Mouse (Mus musculus) C2C12 (cell line): Measurements from ENCODE around the gene Zfp296. TPM values are rescaled to one million over a fixed set of nuclear protein-coding genes. Genes with fewer than 3 reads are reported as not detected.
"Not testable (repeated sequence)": the region's sequence is repeated elsewhere in the genome, so short reads cannot be mapped to it uniquely, and the experiment has no call there.

Experiments
- H3K27me3 ChIP-seq: one replicate; pipeline ENCODE4 v1.6.1; 2011; ENCODE audit not compliant: control insufficient read depth, insufficient read depth, insufficient read length
- H3K36me3 ChIP-seq: one replicate; pipeline ENCODE4 v1.6.1; 2011; ENCODE audit not compliant: control insufficient read depth, insufficient read depth
- H3K4me3 ChIP-seq: one replicate; pipeline ENCODE4 v1.5.1; 2011; ENCODE audit warnings: mild to moderate bottlenecking, control low read depth; ENCODE audit not compliant: poor library complexity, insufficient read depth, severe bottlenecking
- H3K79me2 ChIP-seq: one replicate; pipeline ENCODE4 v1.6.1; 2011; ENCODE audit not compliant: control insufficient read depth, insufficient read depth
- H3K79me3 ChIP-seq: one replicate; pipeline ENCODE4 v1.6.1; 2011; ENCODE audit warnings: low read depth, control low read depth
- H3ac ChIP-seq: one replicate; pipeline ENCODE3; 2011; ENCODE audit warnings: low read depth; ENCODE audit not compliant: control insufficient read depth, insufficient read length
- CEBPB ChIP-seq: IDR thresholded peaks from one replicate; pipeline ENCODE4 v1.6.1; 2011; ENCODE audit warnings: low read depth, mild to moderate bottlenecking, control low read depth, moderate library complexity
- CTCF ChIP-seq: IDR thresholded peaks from one replicate; pipeline ENCODE4 v1.5.1; 2011; ENCODE audit not compliant: control insufficient read depth, insufficient read depth, insufficient read length
- FOSL1 ChIP-seq: IDR thresholded peaks from one replicate; pipeline ENCODE4 v1.8.0; 2011; ENCODE audit warnings: mild to moderate bottlenecking, low read length; ENCODE audit not compliant: poor library complexity, insufficient read depth, severe bottlenecking
- MAX ChIP-seq: IDR thresholded peaks from one replicate; pipeline ENCODE4 v1.6.1; 2011; ENCODE audit warnings: mild to moderate bottlenecking, control low read depth
- MYOD1 ChIP-seq: IDR thresholded peaks from one replicate; pipeline ENCODE4 v1.6.1; 2011; ENCODE audit warnings: low read depth; ENCODE audit not compliant: control insufficient read depth, insufficient read length
- MYOG ChIP-seq: IDR thresholded peaks from one replicate; pipeline ENCODE4 v1.6.1; 2011; ENCODE audit not compliant: control insufficient read depth, insufficient read length; ENCODE audit errors: extremely low read depth
- USF1 ChIP-seq: IDR thresholded peaks from one replicate; pipeline ENCODE4 v1.6.1; 2011; ENCODE audit warnings: low read depth, mild to moderate bottlenecking, control low read depth, moderate library complexity
- polyA plus RNA-seq: library from polyadenylated mRNA; unstranded; fragments of >200 nt; fragmentation: generic; extraction: Trizol; gene quantifications from one replicate; pipeline ENCODE4 v1.2.1, GENCODE M21; 2012; ENCODE audit warnings: missing spikeins

Gene Zfp296
- polyA plus RNA-seq, 1 experiment: 1.9 TPM

DNA sequence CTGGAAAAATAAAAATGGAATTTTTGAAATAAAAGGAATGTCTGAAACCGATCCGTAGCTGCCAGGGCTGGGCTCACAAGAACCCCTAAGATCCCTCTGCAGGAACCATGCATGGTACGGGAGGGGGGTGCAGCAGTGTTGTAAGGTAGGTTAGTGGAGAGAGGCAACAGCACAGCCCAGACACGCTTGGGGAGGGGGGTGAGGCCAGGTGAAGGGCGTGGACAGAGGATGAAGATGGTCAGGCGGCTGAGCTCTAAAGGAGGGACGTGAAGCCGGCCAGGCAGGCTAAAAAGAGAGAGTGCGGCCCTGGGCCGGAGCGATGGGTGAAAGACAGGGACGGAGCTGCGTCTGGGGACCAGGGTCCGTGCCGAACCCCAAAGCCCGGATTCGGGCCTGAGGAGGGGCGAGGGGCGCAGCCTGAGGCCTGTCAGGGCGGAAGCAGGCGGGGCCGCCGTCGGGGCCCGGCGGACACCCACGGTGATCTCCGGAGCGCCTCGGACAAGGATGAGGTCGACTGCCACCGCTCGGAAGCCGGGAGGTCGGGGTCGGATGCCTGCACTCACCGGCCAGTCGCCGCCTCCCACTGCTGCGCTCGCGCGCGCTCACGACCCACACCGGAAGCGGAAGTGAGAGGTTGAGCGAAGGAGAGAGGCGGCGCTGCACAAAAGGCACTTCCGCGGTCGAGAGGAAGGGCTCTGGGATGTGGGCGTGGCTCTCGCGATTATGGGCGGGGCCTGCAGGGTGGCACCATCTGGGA is 26.9 kb downstream of the Zfp296 start, which contains the start of gene Clasrp:
Gene Clasrp (minus strand): TSS at position 638 of the 757 bp plus-strand sequence.
- H3K36me3 ChIP-seq: peaks cover 12% of the 10 kb centered on the region
- H3K79me2 ChIP-seq: peaks cover 36% of the 10 kb centered on the region
- TF ChIP-seq CEBPB: no peak
- TF ChIP-seq MAX: peak; percentile 12
- H3K27me3 ChIP-seq: no peaks in the 10 kb centered on the region
- peak within 1 kb of the TSS; percentile 92 for H3ac ChIP-seq
- peaks cover 21% of the 10 kb centered on the region for H3K79me3 ChIP-seq
- H3K4me3 ChIP-seq: peak within 1 kb of the TSS; percentile 92

DNA sequence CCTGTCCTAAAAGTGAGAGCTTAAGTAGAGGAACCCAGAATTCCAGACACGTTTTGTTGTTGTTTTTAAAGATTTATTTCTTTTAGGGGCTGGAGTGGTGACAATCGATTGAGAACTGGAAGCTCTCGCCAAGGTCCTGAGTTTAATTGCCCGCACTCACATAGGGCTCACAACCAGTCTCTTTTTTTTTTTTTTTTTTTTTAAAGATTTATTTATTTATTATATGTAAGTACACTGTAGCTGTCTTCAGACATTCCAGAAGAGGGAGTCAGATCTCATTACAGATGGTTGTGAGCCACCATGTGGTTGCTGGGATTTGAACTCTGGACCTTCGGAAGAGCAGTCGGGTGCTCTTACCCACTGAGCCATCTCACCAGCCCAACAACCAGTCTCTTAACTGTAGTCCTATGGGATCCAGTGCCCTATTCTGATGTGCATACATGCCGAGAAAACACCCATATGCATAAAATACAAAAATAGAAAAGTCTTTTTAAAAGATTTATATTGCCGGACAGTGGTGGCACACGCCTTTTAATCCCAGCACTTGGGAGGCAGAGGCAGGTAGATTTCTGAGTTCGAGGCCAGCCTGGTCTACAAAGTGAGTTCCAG is 27.6 kb downstream of the Zfp296 start:
- H3K36me3 ChIP-seq, H3K4me3 ChIP-seq, H3ac ChIP-seq, H3K27me3 ChIP-seq: not testable (repeated sequence)
- Histone ChIP-seq H3K79me2 (peaks cover 36% of the 10 kb centered on the region), H3K79me3 (peaks cover 21% of the 10 kb centered on the region)

DNA sequence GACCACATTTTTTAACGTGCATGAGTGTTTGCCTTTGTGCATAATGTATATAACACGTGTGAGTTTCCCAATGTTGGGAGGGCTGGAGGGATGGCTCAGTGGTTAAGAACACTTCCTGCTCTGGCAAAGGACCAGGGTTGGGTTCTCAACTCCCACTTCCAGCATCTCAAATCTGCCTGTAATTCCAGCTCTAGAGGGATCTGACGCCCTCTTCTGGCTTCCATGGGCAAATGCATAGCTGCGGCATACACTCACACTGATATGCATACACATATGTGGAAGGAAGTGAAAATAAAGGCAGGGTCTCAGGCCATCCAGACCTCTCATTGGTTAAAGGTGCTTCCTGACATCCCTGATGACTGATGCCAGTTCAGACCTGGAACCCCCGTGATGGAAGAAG is 30.2 kb downstream of the Zfp296 start:
- Histone ChIP-seq H3ac (no peak overlapping the region), H3K4me3 (no peak overlapping the region), H3K79me2 (peaks cover 19% of the 10 kb centered on the region), H3K27me3 (no peaks in the 10 kb centered on the region), H3K79me3 (peaks cover 16% of the 10 kb centered on the region), H3K36me3 (peaks cover 5% of the 10 kb centered on the region)
- TF ChIP-seq MAX: no peak
- no peak for TF ChIP-seq CEBPB
- TF ChIP-seq MYOG: no peak
- TF ChIP-seq FOSL1: no peak

DNA sequence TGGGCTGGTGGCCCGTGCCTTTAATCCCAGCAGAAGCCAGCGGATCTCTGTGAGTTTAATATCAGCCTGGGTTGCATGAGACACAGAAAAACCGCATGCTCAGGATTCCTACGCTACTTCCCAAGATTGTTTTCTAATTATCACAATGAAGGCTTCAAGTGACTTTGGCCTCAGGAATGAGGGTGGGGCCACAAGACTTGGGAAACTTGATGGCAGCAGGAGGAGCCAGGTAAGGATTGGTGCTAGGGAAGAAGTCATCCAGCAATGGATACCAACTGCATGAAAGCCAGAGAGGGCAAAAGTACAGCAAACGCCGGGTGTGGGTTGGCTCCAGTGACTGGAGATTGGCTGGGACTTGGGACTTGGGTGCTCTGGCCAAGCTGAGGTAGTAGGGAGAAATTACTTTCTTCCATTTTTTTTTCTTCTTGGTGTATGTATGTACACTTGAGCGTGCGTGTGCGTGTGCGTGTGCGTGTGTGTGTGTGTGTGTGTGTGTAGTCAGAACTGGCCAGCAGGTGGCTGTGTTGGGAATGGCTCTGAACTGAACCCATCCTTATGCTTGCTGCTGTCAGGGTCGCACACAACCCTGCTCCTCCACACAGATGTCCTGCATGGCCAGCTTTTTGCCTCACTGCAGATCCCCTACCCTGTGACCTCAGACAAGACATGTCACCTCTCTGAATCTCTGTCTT is 32.7 kb downstream of the Zfp296 start:
- no peaks in the 10 kb centered on the region for H3K27me3 ChIP-seq
- H3K4me3 ChIP-seq: no peak overlapping the region
- no peak overlapping the region for H3ac ChIP-seq
- TF ChIP-seq CTCF (no peak), MYOG (no peak), MYOD1 (no peak)
- H3K79me3 ChIP-seq: no peaks in the 10 kb centered on the region
- H3K36me3 ChIP-seq: peaks cover 2% of the 10 kb centered on the region
- H3K79me2 ChIP-seq: no peaks in the 10 kb centered on the region

DNA sequence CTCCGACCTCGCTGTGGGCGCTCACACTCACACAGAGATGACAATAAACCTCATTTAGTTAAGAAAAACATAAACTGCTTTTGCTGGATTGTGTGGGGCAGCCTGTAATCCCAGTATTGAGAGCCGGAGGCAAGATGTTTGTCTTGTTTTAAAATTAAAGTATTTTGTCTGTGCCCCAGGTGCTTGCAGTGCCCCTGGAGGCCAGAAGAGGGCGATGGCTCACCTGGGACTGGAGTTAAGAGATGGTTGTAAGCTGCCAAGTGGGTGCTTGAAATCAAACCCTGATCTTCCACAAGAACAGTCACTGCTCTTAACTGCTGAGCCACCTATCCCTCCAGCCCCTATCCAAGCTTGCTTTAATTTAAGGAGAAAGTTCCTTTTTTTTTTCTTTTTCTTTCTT is 33.9 kb downstream of the Zfp296 start:
- Histone ChIP-seq H3K27me3 (no peaks in the 10 kb centered on the region), H3K79me3 (no peaks in the 10 kb centered on the region), H3K36me3 (peaks cover 2% of the 10 kb centered on the region), H3K4me3 (no peak overlapping the region), H3K79me2 (no peaks in the 10 kb centered on the region), H3ac (no peak overlapping the region)
- TF ChIP-seq MYOG (no peak), FOSL1 (no peak), USF1 (no peak), MAX (no peak)

DNA sequence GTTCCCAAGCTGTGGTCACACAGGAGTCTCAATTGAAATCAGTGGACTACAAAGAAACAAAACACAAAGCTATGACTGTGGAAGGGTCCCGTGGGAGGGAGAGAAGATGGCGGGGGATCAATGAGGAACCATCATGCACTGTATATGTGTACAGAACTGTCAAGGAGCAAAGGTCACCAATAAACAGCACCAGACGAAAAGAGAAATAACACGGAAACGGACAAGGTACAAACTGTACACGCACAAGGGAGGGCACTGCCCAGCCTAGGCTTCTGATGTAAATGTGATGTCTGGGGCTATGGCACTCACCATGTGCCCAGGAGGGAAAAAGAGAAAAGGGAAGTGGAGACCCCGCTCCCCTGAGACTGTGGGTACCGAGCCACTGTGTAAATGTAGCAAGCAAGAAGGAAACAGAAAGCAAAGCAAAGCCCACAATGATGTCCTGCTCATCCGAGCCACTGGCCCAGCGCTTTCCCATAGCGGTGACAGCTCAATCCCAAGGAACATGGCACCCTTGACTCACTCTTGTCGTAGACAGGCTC is 38.0 kb downstream of the Zfp296 start:
- Histone ChIP-seq H3K27me3 (no peaks in the 10 kb centered on the region), H3ac (no peak overlapping the region), H3K36me3 (peaks cover 2% of the 10 kb centered on the region), H3K79me3 (no peaks in the 10 kb centered on the region), H3K79me2 (no peaks in the 10 kb centered on the region), H3K4me3 (no peak overlapping the region)
- TF ChIP-seq MYOG (no peak), FOSL1 (no peak), CEBPB (no peak)
